Mouse (Mus musculus): ENCODE measurements at regions not wholly inside any gene's neighbourhood (a gene's known extent, or its start where the extent isn't known, plus 50 kb on each side); places are given as distances from the start of the nearest gene placed in this dataset.

- TF ChIP-seq POLR2AphosphoS5 (IDR thresholded peaks at IDR 0.05; ENCODE audit: insufficient replicate concordance, low read depth, low read length) (no peak), CTCF (IDR thresholded peaks at IDR 0.05; ENCODE audit: low read depth, low read length) (no peak), TAL1 (conservative IDR thresholded peaks at IDR 0.05; ENCODE audit: low read depth, low read length) (no peak)
Measured at GRCm38 (mm10) chr8:82462841-82463240, 59.8 kb upstream of the Il15 start.

All from G1E (cell line).